Mouse (Mus musculus) olfactory bulb, adult 2 months (tissue): ENCODE measurements around the gene Kdm2b.

Source experiments
- CTCF ChIP-seq: fragments of 200-500 bp; IDR thresholded peaks from 2 replicates; pipeline ENCODE4 v1.5.1; 2012; ENCODE audit warnings: low read depth, mild to moderate bottlenecking, low read length, moderate library complexity; ENCODE audit not compliant: insufficient read depth
- POLR2A ChIP-seq: fragments of 200-500 bp; IDR thresholded peaks from 2 replicates; pipeline ENCODE4 v1.6.1; 2012; ENCODE audit warnings: mild to moderate bottlenecking, low read depth, low read length, moderate library complexity; ENCODE audit not compliant: insufficient read depth

DNA sequence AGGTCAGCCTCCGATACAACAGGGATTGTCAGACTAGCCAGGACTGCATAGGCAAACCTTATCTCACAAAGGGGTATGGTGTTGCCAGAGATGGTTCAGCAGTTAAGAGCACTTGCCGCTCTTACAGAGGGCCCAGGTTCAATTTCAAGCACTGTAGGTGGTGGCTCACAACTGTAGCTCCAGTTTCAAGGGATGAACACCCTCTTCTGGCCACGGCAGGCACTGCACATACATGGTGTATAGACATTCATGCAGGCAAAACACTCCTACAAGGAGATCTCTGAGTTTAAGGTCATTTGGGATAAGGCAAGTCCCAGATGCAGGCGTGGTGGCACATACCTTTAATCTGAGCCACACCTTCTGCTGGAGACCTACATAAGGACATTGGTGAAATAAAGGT, 76.8 kb downstream of the Kdm2b start:
- TF ChIP-seq POLR2A (no peak), CTCF (no peak)
